Comparison of ENCODE assay signal across 8 mouse cellular contexts in the genomic region with DNA sequence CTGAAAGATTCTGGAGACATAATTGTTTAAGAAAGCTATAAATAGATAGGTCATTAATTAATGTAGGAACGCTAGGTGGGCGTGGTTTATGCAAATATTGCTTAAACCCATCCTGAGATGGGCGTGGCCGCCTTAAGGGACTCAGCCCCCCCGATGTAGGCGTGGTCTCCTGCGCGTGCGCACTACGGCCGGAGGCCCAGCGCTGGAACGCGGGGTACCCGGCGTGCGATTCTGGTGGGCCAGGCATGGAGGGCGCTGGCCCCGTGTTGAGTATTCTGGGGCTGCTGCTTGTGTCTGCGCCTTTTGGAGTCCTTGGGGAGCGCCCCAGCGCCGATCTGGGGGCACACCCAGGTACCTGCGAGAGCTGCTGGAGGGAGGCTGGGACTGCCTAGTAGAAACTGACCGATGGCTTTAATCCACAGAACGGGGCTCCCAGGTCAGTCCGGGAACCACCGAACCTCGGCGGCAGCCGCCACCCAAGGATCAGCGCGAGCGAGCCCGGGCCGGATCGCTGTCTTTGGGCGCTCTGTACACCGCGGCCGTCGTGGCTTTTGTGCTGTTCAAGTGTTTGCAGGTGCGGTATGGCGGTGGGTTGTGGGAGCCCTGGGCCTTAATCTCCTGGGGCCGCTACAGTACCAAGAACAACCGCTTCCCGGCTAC. TPM values are rescaled to one million over a fixed set of nuclear protein-coding genes. Genes with fewer than 3 reads are reported as not detected.
DNase-seq lines count a peak whose midpoint lies in the region; TF ChIP-seq lines count a peak whose summit lies in the region.

No protein-coding gene starts in this region.

- H3K4me3 ChIP-seq in cortical plate, adult 2 months (ENCODE audit: insufficient read depth, low read length), result peak overlapping the region; percentile 80
- H3K4me3 ChIP-seq in megakaryocyte, embryonic 14.5 days (replicated peaks), result peak overlapping the region; percentile 94

- H3K9me3 ChIP-seq in megakaryocyte, embryonic 14.5 days, result peaks cover 3% of the 10 kb centered on the region

- peak; percentile 95 for DNase-seq in adipocyte (ENCODE audit: low spot score)
- DNase-seq in gastrocnemius, adult 8-10 months (ENCODE audit: low spot score in 2 of 2), result peak; percentile 89 to 92
- DNase-seq in induced T-regulatory cell, adult 2 months (ENCODE audit: low read depth), result peak; percentile 99
- DNase-seq in left cerebral cortex, adult 9 months (ENCODE audit: low spot score in 2 of 2), result peak; percentile 91 to 97
- peak; percentile 95 to 97 for DNase-seq in right cerebral cortex, adult 2 months (ENCODE audit: low spot score in 2 of 2)
- peak; percentile 90 for DNase-seq in urinary bladder, postnatal 10 days (ENCODE audit: low spot score)

- no peaks in the 10 kb centered on the region for H3K27me3 ChIP-seq in megakaryocyte, embryonic 14.5 days (replicated peaks)

- peak; percentile 96 for TF ChIP-seq POLR2A in cortical plate, adult 2 months (IDR thresholded peaks at IDR 0.05; ENCODE audit: extremely low read depth, insufficient read depth, low read length)

- H3K27ac ChIP-seq in cortical plate, adult 2 months (ENCODE audit: insufficient read depth, low read length), result peak overlapping the region; percentile 25; the same call in 1 of the 2 replicates

- no peaks in the 10 kb centered on the region for H3K4me1 ChIP-seq in cortical plate, adult 2 months (ENCODE audit: control insufficient read depth, insufficient read depth, low read length)
- peaks cover 50% of the 10 kb centered on the region for H3K4me1 ChIP-seq in megakaryocyte, embryonic 14.5 days

- peaks cover 35% of the 10 kb centered on the region for H3K36me3 ChIP-seq in megakaryocyte, embryonic 14.5 days (replicated peaks; ENCODE audit: low read length)

- no peak for TF ChIP-seq CTCF in cortical plate, adult 2 months (IDR thresholded peaks at IDR 0.05; ENCODE audit: extremely low read depth, insufficient read depth, low read length)

RNA-seq across cellular contexts. Expression of a gene that starts 0.6 kb away (rescaled TPM):
- polyA plus RNA-seq in cortical plate, adult 2 months (2012; rRNA removed), result 75.7 and 82.6 TPM in 2 replicates
- 10 to 100 TPM; 19.2 to 34.9 (median 25.5) TPM for total RNA-seq in gastrocnemius, adult 8-10 months (2022)
- polyA plus RNA-seq in megakaryocyte, embryonic 14.5 days (2012; ENCODE audit: insufficient read depth, low replicate concordance), result 74.6 and 104 TPM in 2 replicates

RNA-seq across cellular contexts. Expression of a gene that starts 6.2 kb away (rescaled TPM):
- 0.55 and 2.7 TPM in 2 replicates for polyA plus RNA-seq in cortical plate, adult 2 months (2012; rRNA removed)
- total RNA-seq in gastrocnemius, adult 8-10 months (2022), result not detected
- polyA plus RNA-seq in megakaryocyte, embryonic 14.5 days (2012; ENCODE audit: insufficient read depth, low replicate concordance), result 9.6 and 20.9 TPM in 2 replicates

RNA-seq across cellular contexts. Expression of a gene that starts 9.8 kb away (rescaled TPM):
- 0.08 TPM in 1 of 2 replicates, not detected in the other for polyA plus RNA-seq in cortical plate, adult 2 months (2012; rRNA removed)
- total RNA-seq in gastrocnemius, adult 8-10 months (2022), result not detected
- 3.9 TPM in 1 of 2 replicates, not detected in the other for polyA plus RNA-seq in megakaryocyte, embryonic 14.5 days (2012; ENCODE audit: insufficient read depth, low replicate concordance)

RNA-seq across cellular contexts. Expression of a gene that starts 13.4 kb away (rescaled TPM):
- 0.32 and 0.61 TPM in 2 replicates for polyA plus RNA-seq in cortical plate, adult 2 months (2012; rRNA removed)
- total RNA-seq in gastrocnemius, adult 8-10 months (2022), result 1 to 10 TPM; 3.2 to 8.8 (median 3.8) TPM
- polyA plus RNA-seq in megakaryocyte, embryonic 14.5 days (2012; ENCODE audit: insufficient read depth, low replicate concordance), result 1.4 and 11.2 TPM in 2 replicates

RNA-seq across cellular contexts. Expression of a gene that starts 30.2 kb away (rescaled TPM):
- 10.4 and 12.5 TPM in 2 replicates for polyA plus RNA-seq in cortical plate, adult 2 months (2012; rRNA removed)
- 1,000 to 10,000 TPM; 3,728 to 5,173 (median 4,676) TPM for total RNA-seq in gastrocnemius, adult 8-10 months (2022)
- 4.7 TPM in 1 of 2 replicates, not detected in the other for polyA plus RNA-seq in megakaryocyte, embryonic 14.5 days (2012; ENCODE audit: insufficient read depth, low replicate concordance)

Comparison
In these comparisons a context has a peak if more than half of its experiments do, and no peak if none do; other contexts are left out.
1. Peak in every context shown above with its lines: DNase-seq, H3K4me3 ChIP-seq and H3K27ac ChIP-seq.